Mouse (Mus musculus) adrenal gland, adult 18-20 months (tissue): Measurements from ENCODE around the gene Olfr1020. TPM values are rescaled to one million over a fixed set of nuclear protein-coding genes. Genes with fewer than 3 reads are reported as not detected.

Experiments
- DNase-seq, 2 experiments: peaks; one replicate each; pipeline ENCODE4 v3.0.0; 2021 to 2022; ENCODE audit warnings: low spot score in 2 of 2
- long read RNA-seq, 2 experiments: library from polyadenylated mRNA; stranded (forward); transcript quantifications; one replicate each; pipeline ENCODE4 v2.0.0; 2021
- total RNA-seq, 2 experiments: library from RNA; stranded (reverse); gene quantifications; 1 replicate in 1 of 2; 2 replicates in 1 of 2; pipeline ENCODE4 v1.2.3; 2021

Gene Olfr1020
- not detected for total RNA-seq
- long read RNA-seq, experiment 1, result 0 reads
- long read RNA-seq, experiment 2, result 0 reads

GRCm38 (mm10) chr2:85846730-85847129 lies at the start of gene Olfr1020:
TSS of gene Olfr1020 (plus strand) at chr2:85847030.
- no peak for DNase-seq

GRCm38 (mm10) chr2:85802444-85802843 lies 44.4 kb upstream of the Olfr1020 start, which contains the start of gene Olfr1016:
TSS of gene Olfr1016 (minus strand) at chr2:85802544.
- DNase-seq, result no peak

DNA sequence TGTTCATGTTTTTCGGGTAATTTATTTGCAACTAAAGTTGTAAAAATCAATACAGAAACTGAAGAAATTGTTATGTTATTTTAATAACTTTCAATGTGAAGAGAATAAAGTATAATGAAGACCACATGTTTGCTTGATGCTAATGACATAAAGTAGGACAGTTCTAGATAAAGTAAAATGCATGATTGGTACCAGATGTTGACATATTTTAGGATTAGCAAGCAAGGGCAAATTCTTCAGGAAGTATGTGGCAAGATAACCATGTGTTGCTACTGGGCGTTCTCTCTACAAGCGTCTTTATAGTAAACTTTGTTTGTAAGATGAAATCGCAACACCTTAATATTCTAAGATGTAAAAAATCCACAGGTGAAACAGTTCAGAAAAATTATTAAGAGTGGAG lies 42.3 kb upstream of the Olfr1020 start:
- DNase-seq, result no peak

GRCm38 (mm10) chr2:85818179-85818578 lies 28.7 kb upstream of the Olfr1020 start, which contains the start of gene Olfr1018:
TSS of gene Olfr1018 (plus strand) at chr2:85818479.
- no peak for DNase-seq

DNA sequence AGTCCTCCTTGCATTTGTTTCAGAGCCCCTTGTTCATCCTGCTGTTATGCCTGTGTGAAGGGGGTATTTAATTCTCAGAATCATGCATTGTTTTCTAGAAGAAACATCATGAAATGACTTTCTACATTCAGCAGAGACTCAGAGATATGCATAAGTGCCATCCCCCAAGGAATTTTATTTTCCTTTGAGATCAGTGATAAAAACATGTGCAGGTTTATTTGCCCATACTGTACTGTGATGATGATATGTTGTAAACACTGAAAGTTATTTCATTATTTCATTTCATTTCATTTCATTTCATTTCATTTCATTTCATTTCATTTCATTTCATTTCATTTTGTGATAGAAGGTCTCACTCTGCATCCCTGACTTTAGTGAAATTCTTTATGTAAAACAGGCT lies 1.4 kb upstream of the Olfr1020 start, which contains the start of gene Olfr1019:
TSS of gene Olfr1019 (minus strand) at position 101 of the 400 bp plus-strand sequence.
- DNase-seq, result no peak

- no peak for DNase-seq
Measured at GRCm38 (mm10) chr2:85868294-85868693, 21.5 kb downstream of the Olfr1020 start, which contains the start of gene Olfr1022. TSS of gene Olfr1022 (plus strand) at chr2:85868594.

DNA sequence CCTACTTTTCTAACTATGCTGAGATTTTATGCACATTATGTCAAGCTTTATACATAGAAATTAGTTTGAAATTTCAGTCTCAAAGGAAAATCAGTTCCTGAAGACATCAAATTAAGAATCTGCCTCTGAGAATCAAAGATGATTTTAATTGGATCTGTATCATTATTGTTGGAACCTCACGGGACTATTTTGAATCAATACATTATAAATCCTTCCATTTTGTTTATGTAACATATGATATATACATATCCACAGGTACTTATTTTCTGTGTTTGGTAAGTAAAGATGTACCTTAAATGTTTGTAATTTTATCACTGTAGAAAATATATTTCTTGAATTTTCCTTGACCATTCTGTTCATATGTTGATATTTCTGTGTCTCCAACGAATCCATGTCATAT lies 38.5 kb downstream of the Olfr1020 start, which contains the start of gene Olfr1023:
TSS of gene Olfr1023 (plus strand) at position 301 of the 400 bp plus-strand sequence.
- DNase-seq, result no peak

Other genes starting within 250 kb of the Olfr1020 start
- not detected for gene Olfr1000, start 235.1 kb upstream of the Olfr1020 start, total RNA-seq
- gene Olfr1002, start 196.3 kb upstream of the Olfr1020 start, total RNA-seq, result not detected
- not detected for gene Olfr154, start 182.6 kb upstream of the Olfr1020 start, total RNA-seq
- gene Olfr1006, start 168.3 kb upstream of the Olfr1020 start, total RNA-seq, result not detected
- gene Olfr1008, start 157.6 kb upstream of the Olfr1020 start, total RNA-seq, result not detected
- not detected for gene Olfr1009, start 131.6 kb upstream of the Olfr1020 start, total RNA-seq
- gene Olfr1012, start 84.3 kb upstream of the Olfr1020 start, total RNA-seq, result not detected
- not detected for gene Olfr1013, start 79.9 kb upstream of the Olfr1020 start, total RNA-seq
- gene Olfr1014, start 74.3 kb upstream of the Olfr1020 start, total RNA-seq, result not detected
- gene Olfr1015, start 65.0 kb upstream of the Olfr1020 start, total RNA-seq, result not detected
- not detected for gene Olfr1016, start 44.5 kb upstream of the Olfr1020 start, total RNA-seq
- gene Olfr1018, start 28.6 kb upstream of the Olfr1020 start, total RNA-seq, result not detected
- gene Olfr1019, start 1.5 kb upstream of the Olfr1020 start, total RNA-seq, result not detected
- gene Olfr1022, start 21.6 kb downstream of the Olfr1020 start, total RNA-seq, result not detected
- not detected for gene Olfr1023, start 38.6 kb downstream of the Olfr1020 start, total RNA-seq
- gene Olfr1024, start 58.0 kb downstream of the Olfr1020 start, total RNA-seq, result not detected
- not detected for gene Olfr1025-ps1, start 68.2 kb downstream of the Olfr1020 start, total RNA-seq
- not detected for gene Olfr1026, start 74.5 kb downstream of the Olfr1020 start, total RNA-seq
- gene Olfr1028, start 103.4 kb downstream of the Olfr1020 start, total RNA-seq, result not detected
- under 1 TPM in 1 of 2 experiments, not detected in 1; 0.30 TPM for gene Olfr1029, start 126.9 kb downstream of the Olfr1020 start, total RNA-seq
- gene Olfr1030, start 132.2 kb downstream of the Olfr1020 start, total RNA-seq, result not detected
- not detected for gene Olfr1031, start 143.3 kb downstream of the Olfr1020 start, total RNA-seq
- not detected for gene Olfr1032, start 158.5 kb downstream of the Olfr1020 start, total RNA-seq
- gene Olfr1033, start 173.6 kb downstream of the Olfr1020 start, total RNA-seq, result 1 to 10 TPM; 3.5 to 4.1 TPM
- under 1 TPM; 0.10 to 0.27 TPM for gene Olfr1034, start 198.8 kb downstream of the Olfr1020 start, total RNA-seq
- not detected for gene Olfr1036, start 227.0 kb downstream of the Olfr1020 start, total RNA-seq
- not detected for gene Olfr1037, start 240.4 kb downstream of the Olfr1020 start, total RNA-seq